Mouse (Mus musculus) hindbrain, embryonic 13.5 days (tissue): Measurements from ENCODE around the gene Gpatch2l. TPM values are rescaled to one million over a fixed set of nuclear protein-coding genes. Genes with fewer than 3 reads are reported as not detected.

Source experiments
- polyA plus RNA-seq: library from polyadenylated mRNA; unstranded; fragments of >200 nt; fragmentation: Nextera tagmentation; extraction: Ambion mirVana; gene quantifications from 2 replicates; pipeline ENCODE4 v1.2.1, GENCODE M21; 2015

Gene Gpatch2l
- polyA plus RNA-seq, 1 experiment from 2014 or later = 26.2 TPM

Other genes with a start within 250 kb of the Gpatch2l start
- 5.4 and 6.1 TPM in 2 replicates for gene Tgfb3, start 162.8 kb upstream of the Gpatch2l start, polyA plus RNA-seq
- 67.9 and 72.9 TPM in 2 replicates for gene Ift43, start 159.3 kb upstream of the Gpatch2l start, polyA plus RNA-seq
- 5.3 and 6.7 TPM in 2 replicates for gene Esrrb, start 119.3 kb downstream of the Gpatch2l start, polyA plus RNA-seq